Mouse (Mus musculus): ENCODE data around the gene Setdb1. TPM values are rescaled to one million over a fixed set of nuclear protein-coding genes. Genes with fewer than 3 reads are reported as not detected.
"Not testable (repeated sequence)": the region's sequence is repeated elsewhere in the genome, so short reads cannot be mapped to it uniquely, and the experiment has no call there.

The Setdb1 gene
- polyA plus RNA-seq (2014; fragmentation: Nextera tagmentation; extraction: Ambion mirVana), result 50.7 and 52.0 TPM in 2 replicates

GRCm38 (mm10) chr3:95356701-95357449 lies at the start of gene Setdb1:
TSS of gene Setdb1 (minus strand) at chr3:95357202.
- Histone ChIP-seq H3K4me3 (ENCODE audit: low read depth, low read length) (peak within 1 kb of the TSS; percentile 46), H3K36me3 (ENCODE audit: insufficient read depth) (peaks cover 15% of the 10 kb centered on the region), H3K9ac (peak within 1 kb of the TSS; percentile 52), H3K4me2 (peak within 1 kb of the TSS; percentile 44)
- not testable (repeated sequence) for H3K9me3 ChIP-seq (ENCODE audit: low read depth, low read length); H3K27me3 ChIP-seq (ENCODE audit: insufficient read depth, low read length); H3K27ac ChIP-seq (ENCODE audit: low read depth); H3K4me1 ChIP-seq (ENCODE audit: insufficient read depth)
- peak; percentile 96 for ATAC-seq (ENCODE audit: insufficient read depth)
- peak; percentile 99 for DNase-seq
- WGBS, result under 1% methylated on average over 29 of the region's 57 CpGs

DNA sequence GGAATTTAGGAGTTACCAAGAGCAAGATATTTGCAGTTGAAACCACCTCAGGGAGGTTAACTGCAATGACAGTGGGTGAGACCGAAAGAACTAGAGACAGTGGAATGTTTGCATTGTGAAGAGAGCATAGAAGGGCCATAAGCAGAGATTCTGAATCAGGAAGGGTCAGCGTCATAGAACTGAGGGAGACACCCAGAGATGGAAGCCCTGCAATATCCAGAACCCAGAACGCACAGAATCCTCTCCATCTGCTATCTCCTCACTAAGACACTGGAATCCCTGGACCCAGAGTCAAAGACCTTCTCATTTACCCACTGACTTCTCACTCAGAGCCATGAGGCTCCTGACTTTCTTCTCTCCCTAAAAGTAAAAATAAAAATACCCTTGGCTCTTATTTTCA lies 45.7 kb upstream of the Setdb1 start, which contains the start of gene 4930558C23Rik:
TSS of gene 4930558C23Rik (minus strand) at position 101 of the 400 bp plus-strand sequence.
- H3K27ac ChIP-seq (ENCODE audit: low read depth), result no peak within 1 kb of the TSS
- no peak for TF ChIP-seq CTCF (IDR thresholded peaks at IDR 0.05; ENCODE audit: low read depth)
- H3K9me3 ChIP-seq (ENCODE audit: low read depth, low read length), result no peaks in the 10 kb centered on the region
- H3K4me3 ChIP-seq (ENCODE audit: low read depth, low read length), result no peak within 1 kb of the TSS
- 84% methylated on average over 3 of the region's 3 CpGs for WGBS
- no peak within 1 kb of the TSS for H3K9ac ChIP-seq
- DNase-seq (no peak), ATAC-seq (ENCODE audit: insufficient read depth) (no peak)
- no peak within 1 kb of the TSS for H3K4me2 ChIP-seq
- H3K36me3 ChIP-seq (ENCODE audit: insufficient read depth), result no peaks in the 10 kb centered on the region
- no peaks in the 10 kb centered on the region for H3K4me1 ChIP-seq (ENCODE audit: insufficient read depth)
- no peaks in the 10 kb centered on the region for H3K27me3 ChIP-seq (ENCODE audit: insufficient read depth, low read length)

GRCm38 (mm10) chr3:95394385-95394784 lies 37.4 kb upstream of the Setdb1 start:
- H3K27me3 ChIP-seq (ENCODE audit: insufficient read depth, low read length), result no peaks in the 10 kb centered on the region
- ATAC-seq (ENCODE audit: insufficient read depth) (no peak), DNase-seq (peak; percentile 34)
- 83% methylated on average over 4 of the region's 4 CpGs for WGBS
- H3K27ac ChIP-seq (ENCODE audit: low read depth), result no peak overlapping the region
- peak; percentile 37; the same call in 1 of the 2 replicates for TF ChIP-seq CTCF (IDR thresholded peaks at IDR 0.05; ENCODE audit: low read depth)
- H3K9ac ChIP-seq, result no peak overlapping the region
- no peaks in the 10 kb centered on the region for H3K36me3 ChIP-seq (ENCODE audit: insufficient read depth)
- peaks cover 4% of the 10 kb centered on the region; the same call in 1 of the 2 replicates for H3K9me3 ChIP-seq (ENCODE audit: low read depth, low read length)
- H3K4me3 ChIP-seq (ENCODE audit: low read depth, low read length), result no peak overlapping the region
- no peaks in the 10 kb centered on the region for H3K4me1 ChIP-seq (ENCODE audit: insufficient read depth)
- no peak overlapping the region for H3K4me2 ChIP-seq

DNA sequence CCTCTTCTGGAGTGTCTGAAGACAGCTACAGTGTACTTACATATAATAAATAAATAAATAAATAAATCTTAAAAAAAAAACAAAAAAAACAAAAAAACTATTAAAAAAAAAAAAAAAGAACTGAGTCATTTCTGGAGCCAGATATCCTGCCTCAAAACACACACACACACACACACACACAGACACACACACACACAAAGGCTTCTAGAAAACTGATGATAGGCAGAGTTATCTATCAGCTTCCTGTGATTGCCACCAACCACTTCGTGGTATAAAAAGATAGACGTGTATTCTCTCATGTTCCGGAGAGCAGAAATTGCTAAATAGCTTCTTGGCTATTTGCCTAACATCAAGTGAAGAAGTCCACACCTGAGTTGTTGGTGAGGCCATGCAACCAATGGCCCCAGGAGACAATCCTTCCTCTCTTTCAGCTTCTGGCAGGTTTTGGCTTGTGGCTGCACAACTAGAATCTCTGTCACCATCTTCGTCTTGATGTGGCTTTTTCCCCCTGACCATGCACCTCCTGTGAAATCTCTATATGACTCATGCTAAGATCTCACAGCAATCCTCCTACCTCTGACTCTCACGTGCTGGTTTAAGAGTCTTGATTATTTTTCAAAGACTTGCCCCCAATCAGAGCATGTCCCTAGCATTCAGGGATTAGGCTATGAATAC lies 28.5 kb upstream of the Setdb1 start:
- H3K27me3 ChIP-seq (ENCODE audit: insufficient read depth, low read length), result no peaks in the 10 kb centered on the region
- no peak for TF ChIP-seq CTCF (IDR thresholded peaks at IDR 0.05; ENCODE audit: low read depth)
- no peak overlapping the region for H3K4me3 ChIP-seq (ENCODE audit: low read depth, low read length)
- no peaks in the 10 kb centered on the region for H3K36me3 ChIP-seq (ENCODE audit: insufficient read depth)
- H3K9me3 ChIP-seq (ENCODE audit: low read depth, low read length), result no peaks in the 10 kb centered on the region
- H3K4me1 ChIP-seq (ENCODE audit: insufficient read depth), result no peaks in the 10 kb centered on the region
- no peak for DNase-seq
- no peak for ATAC-seq (ENCODE audit: insufficient read depth)
- no peak overlapping the region for H3K9ac ChIP-seq
- WGBS, result 78% methylated on average over 5 of the region's 5 CpGs
- H3K27ac ChIP-seq (ENCODE audit: low read depth), result no peak overlapping the region
- H3K4me2 ChIP-seq, result no peak overlapping the region

DNA sequence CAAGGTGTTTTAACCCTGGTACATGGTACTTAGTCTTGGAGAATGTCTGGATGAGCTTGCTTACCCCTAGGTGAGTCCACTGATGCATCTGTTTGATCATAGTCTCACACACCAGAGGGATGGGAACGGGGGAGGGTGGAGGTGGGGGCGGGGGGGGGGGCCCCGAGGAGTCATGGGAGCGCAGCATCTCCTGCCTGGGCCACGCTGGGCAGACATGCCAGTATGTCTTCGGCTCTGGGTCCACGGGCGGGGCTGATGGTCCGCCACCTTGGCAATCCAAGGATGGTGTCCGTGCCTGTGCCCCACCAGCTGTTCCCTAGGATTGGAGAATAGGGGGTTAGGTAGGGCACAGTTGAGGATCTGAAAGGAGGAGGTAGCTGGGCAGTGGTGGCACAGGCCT lies 16.2 kb upstream of the Setdb1 start:
- Histone ChIP-seq H3K27me3 (ENCODE audit: insufficient read depth, low read length) (no peaks in the 10 kb centered on the region), H3K4me2 (no peak overlapping the region), H3K27ac (ENCODE audit: low read depth) (no peak overlapping the region), H3K36me3 (ENCODE audit: insufficient read depth) (no peaks in the 10 kb centered on the region), H3K4me1 (ENCODE audit: insufficient read depth) (no peaks in the 10 kb centered on the region), H3K9me3 (ENCODE audit: low read depth, low read length) (peaks cover 5% of the 10 kb centered on the region), H3K9ac (no peak overlapping the region), H3K4me3 (ENCODE audit: low read depth, low read length) (no peak overlapping the region)
- TF ChIP-seq CTCF (IDR thresholded peaks at IDR 0.05; ENCODE audit: low read depth), result no peak
- DNase-seq (no peak), ATAC-seq (ENCODE audit: insufficient read depth) (no peak)
- 87% methylated on average over 10 of the region's 10 CpGs for WGBS

GRCm38 (mm10) chr3:95370101-95370500 lies 13.1 kb upstream of the Setdb1 start:
- ATAC-seq (ENCODE audit: insufficient read depth) (no peak), DNase-seq (no peak)
- no peak overlapping the region for H3K27ac ChIP-seq (ENCODE audit: low read depth)
- H3K4me2 ChIP-seq, result no peak overlapping the region
- H3K4me1 ChIP-seq (ENCODE audit: insufficient read depth), result no peaks in the 10 kb centered on the region
- no peak for TF ChIP-seq CTCF (IDR thresholded peaks at IDR 0.05; ENCODE audit: low read depth)
- no peak overlapping the region for H3K4me3 ChIP-seq (ENCODE audit: low read depth, low read length)
- H3K36me3 ChIP-seq (ENCODE audit: insufficient read depth), result no peaks in the 10 kb centered on the region
- no peak overlapping the region for H3K9ac ChIP-seq
- no peaks in the 10 kb centered on the region for H3K27me3 ChIP-seq (ENCODE audit: insufficient read depth, low read length)
- H3K9me3 ChIP-seq (ENCODE audit: low read depth, low read length), result no peaks in the 10 kb centered on the region

DNA sequence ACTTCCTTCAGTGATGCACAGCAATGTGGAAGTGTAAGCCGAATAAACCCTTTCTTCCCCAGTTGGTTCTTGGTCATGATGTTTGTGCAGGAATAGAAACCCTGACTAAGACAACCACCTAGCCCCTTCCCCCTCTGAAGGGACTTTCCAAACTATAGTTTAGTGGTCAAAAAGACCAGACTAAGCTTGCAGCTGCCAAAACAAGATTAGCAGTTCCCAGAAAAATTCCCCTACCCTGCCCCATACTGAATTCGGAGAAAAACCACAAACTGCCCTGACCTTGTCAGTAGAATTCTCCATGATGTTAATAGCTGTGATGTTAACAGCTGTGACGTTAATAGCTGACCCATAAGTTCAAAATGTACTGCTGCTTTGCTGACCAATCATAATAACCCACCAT lies 3.3 kb upstream of the Setdb1 start:
- not testable (repeated sequence) for H3K9me3 ChIP-seq (ENCODE audit: low read depth, low read length); H3K9ac ChIP-seq; H3K4me1 ChIP-seq (ENCODE audit: insufficient read depth); DNase-seq; ATAC-seq (ENCODE audit: insufficient read depth); H3K36me3 ChIP-seq (ENCODE audit: insufficient read depth); H3K4me3 ChIP-seq (ENCODE audit: low read depth, low read length); H3K27me3 ChIP-seq (ENCODE audit: insufficient read depth, low read length); H3K4me2 ChIP-seq; H3K27ac ChIP-seq (ENCODE audit: low read depth)
- WGBS, result 67% methylated on average over 3 of the region's 3 CpGs
